ENCODE assay signal across 15 mouse cellular contexts in genomic region chr2:69683036-69683805, GRCm38 (mm10). TPM values are rescaled to one million over a fixed set of nuclear protein-coding genes. Genes with fewer than 3 reads are reported as not detected.
A peak's percentile ranks its signal among the peaks of the same experiment; 100 is the strongest.
DNase-seq lines count a peak whose midpoint lies in the region; ATAC-seq lines count a peak whose summit lies in the region.
"Had no signal": no experiment of that assay in that cellular context is flagged by ENCODE, and none has a peak within 500 bp of the region (broad histone marks: within the 10 kb centered on the region; RNA-seq: fewer than 3 reads in every experiment).

No protein-coding gene starts in this region.

- 17% methylated on average over 13 of the region's 13 CpGs for WGBS in forebrain, embryonic 15.5 days
- WGBS in midbrain, embryonic 12.5 days: 17% methylated on average over 13 of the region's 13 CpGs

- peak overlapping the region; percentile 20; the same call in 1 of the 2 replicates for H3K4me2 ChIP-seq in forebrain, embryonic 15.5 days (replicated peaks)
- peak overlapping the region; percentile 27 for H3K4me2 ChIP-seq in midbrain, embryonic 12.5 days (replicated peaks)
- H3K4me2 ChIP-seq: limb, embryonic 13.5 days; lung, embryonic 15.5 days had no signal

- 0 out of 2 replicates have a peak overlapping the region, but pooled peaks have one; percentile 19 for H3K27ac ChIP-seq in forebrain, embryonic 15.5 days (replicated peaks)
- H3K27ac ChIP-seq in midbrain, embryonic 12.5 days (replicated peaks): peak overlapping the region; percentile 50; the same call in 1 of the 2 replicates
- H3K27ac ChIP-seq: limb, embryonic 13.5 days; lung, embryonic 15.5 days had no signal

- H3K4me1 ChIP-seq in forebrain, embryonic 15.5 days: peaks cover 8% of the 10 kb centered on the region
- H3K4me1 ChIP-seq in midbrain, embryonic 12.5 days: peaks cover 14% of the 10 kb centered on the region
- H3K4me1 ChIP-seq: limb, embryonic 13.5 days; lung, embryonic 15.5 days had no signal

- H3K36me3 ChIP-seq in forebrain, embryonic 15.5 days: peaks cover 9% of the 10 kb centered on the region
- H3K36me3 ChIP-seq in midbrain, embryonic 12.5 days: peaks cover 21% of the 10 kb centered on the region

- peak; percentile 48; the same call in 1 of the 2 replicates for ATAC-seq in forebrain, embryonic 15.5 days (replicated peaks)
- ATAC-seq in midbrain, embryonic 12.5 days (ENCODE audit: low FRiP score, low read depth): peak; percentile 76; the same call in 1 of the 2 replicates
- ATAC-seq in erythroid progenitor cell, adult 5-6 weeks (replicated peaks; ENCODE audit: low FRiP score, poor library complexity, severe bottlenecking): no peak
- ATAC-seq: intestine, embryonic 16.5 days had no signal

- H3K9ac ChIP-seq in forebrain, embryonic 15.5 days (replicated peaks): no peak overlapping the region
- H3K9ac ChIP-seq in midbrain, embryonic 12.5 days (replicated peaks): no peak overlapping the region
- H3K9ac ChIP-seq: limb, embryonic 13.5 days; lung, embryonic 15.5 days had no signal

- intact Hi-C loops in left cerebral cortex, postnatal 25 days (cut with DNase I): no loop called here
- intact Hi-C loops in left cerebral cortex, postnatal 10 days (cut with DNase I): no loop called here

- H3K27me3 ChIP-seq in forebrain, embryonic 15.5 days: no peaks in the 10 kb centered on the region
- H3K27me3 ChIP-seq in midbrain, embryonic 12.5 days: peaks cover 46% of the 10 kb centered on the region
- H3K27me3 ChIP-seq: limb, embryonic 13.5 days; lung, embryonic 15.5 days had no signal

- 0 out of 2 replicates have a peak overlapping the region, but pooled peaks have one; percentile 1 for H3K4me3 ChIP-seq in forebrain, embryonic 15.5 days
- H3K4me3 ChIP-seq in midbrain, embryonic 12.5 days: no peak overlapping the region; the same call in 1 of the 2 replicates
- H3K4me3 ChIP-seq: limb, embryonic 13.5 days; lung, embryonic 15.5 days had no signal

- H3K9me3 ChIP-seq in forebrain, embryonic 15.5 days: no peaks in the 10 kb centered on the region
- H3K9me3 ChIP-seq in midbrain, embryonic 12.5 days: no peaks in the 10 kb centered on the region
- H3K9me3 ChIP-seq: limb, embryonic 13.5 days; lung, embryonic 15.5 days had no signal

- DNase-seq in left cerebral cortex, postnatal 25 days (ENCODE audit: low spot score in 2 of 2): peak; percentile 36 to 52
- DNase-seq in left cerebral cortex, postnatal 10 days (ENCODE audit: extremely low spot score in 1 of 2, low spot score in 2 of 2): no peak
- peak; percentile 33 for DNase-seq in retina, postnatal 1 day
- no peak for DNase-seq in kidney, postnatal 14 days
- DNase-seq in gastrocnemius, postnatal 4 days (ENCODE audit: low spot score in 2 of 2): no peak
- DNase-seq: adrenal gland, postnatal 25 days; B cell, adult 2 months; spleen, adult 18-20 months; thymus, postnatal 25 days had no signal

RNA-seq across cellular contexts. Expression of gene Klhl41, which starts 13.3 kb away (rescaled TPM):
- total RNA-seq in left cerebral cortex, postnatal 25 days (2021): under 1 TPM; 0.85 to 0.87 TPM
- 1 to 10 TPM; 1.7 TPM for total RNA-seq in left cerebral cortex, postnatal 10 days (2021)
- 0.20 and 0.25 TPM in 2 replicates for polyA plus RNA-seq in forebrain, embryonic 15.5 days (2015; fragmentation: Nextera tagmentation; extraction: Ambion mirVana)
- polyA plus RNA-seq in midbrain, embryonic 12.5 days (2016; fragmentation: Nextera tagmentation; extraction: Ambion mirVana): 0.27 and 0.34 TPM in 2 replicates
- total RNA-seq in erythroid progenitor cell, adult 5-6 weeks (2015; ENCODE audit: low replicate concordance): not detected in 2 replicates
- total RNA-seq in erythroid progenitor cell, adult 5-6 weeks (2017; ENCODE audit: low replicate concordance): not detected in 2 replicates
- total RNA-seq in gastrocnemius, postnatal 4 days (2021): 100 to 1,000 TPM; 564 to 620 TPM

RNA-seq across cellular contexts. Expression of gene Fastkd1, which starts 30.1 kb away (rescaled TPM):
- total RNA-seq in left cerebral cortex, postnatal 25 days (2021): 10 to 100 TPM; 15.0 to 15.1 TPM
- 10 to 100 TPM; 20.6 to 21.6 TPM for total RNA-seq in left cerebral cortex, postnatal 10 days (2021)
- 14.2 and 15.4 TPM in 2 replicates for polyA plus RNA-seq in forebrain, embryonic 15.5 days (2015; fragmentation: Nextera tagmentation; extraction: Ambion mirVana)
- 16.2 and 18.2 TPM in 2 replicates for polyA plus RNA-seq in midbrain, embryonic 12.5 days (2016; fragmentation: Nextera tagmentation; extraction: Ambion mirVana)
- 2.1 and 2.5 TPM in 2 replicates for total RNA-seq in erythroid progenitor cell, adult 5-6 weeks (2015; ENCODE audit: low replicate concordance)
- 1.3 and 1.4 TPM in 2 replicates for total RNA-seq in erythroid progenitor cell, adult 5-6 weeks (2017; ENCODE audit: low replicate concordance)
- 10 to 100 TPM; 12.6 to 15.8 TPM for total RNA-seq in gastrocnemius, postnatal 4 days (2021)

RNA-seq across cellular contexts. Expression of gene Bbs5, which starts 36.2 kb away (rescaled TPM):
- total RNA-seq in left cerebral cortex, postnatal 25 days (2021): 10 to 100 TPM; 22.6 to 28.3 TPM
- 10 to 100 TPM; 29.2 to 29.6 TPM for total RNA-seq in left cerebral cortex, postnatal 10 days (2021)
- 20.0 and 21.7 TPM in 2 replicates for polyA plus RNA-seq in forebrain, embryonic 15.5 days (2015; fragmentation: Nextera tagmentation; extraction: Ambion mirVana)
- 18.6 and 21.1 TPM in 2 replicates for polyA plus RNA-seq in midbrain, embryonic 12.5 days (2016; fragmentation: Nextera tagmentation; extraction: Ambion mirVana)
- 9.4 TPM in 1 of 2 replicates, not detected in the other for total RNA-seq in erythroid progenitor cell, adult 5-6 weeks (2015; ENCODE audit: low replicate concordance)
- 0.51 and 4.5 TPM in 2 replicates for total RNA-seq in erythroid progenitor cell, adult 5-6 weeks (2017; ENCODE audit: low replicate concordance)
- total RNA-seq in gastrocnemius, postnatal 4 days (2021): 1 to 10 TPM; 6.3 to 6.7 TPM

RNA-seq across cellular contexts. Expression of gene Ppig, which starts 39.1 kb away (rescaled TPM):
- total RNA-seq in left cerebral cortex, postnatal 25 days (2021): 10 to 100 TPM; 68.0 to 68.5 TPM
- 10 to 100 TPM; 55.4 to 59.5 TPM for total RNA-seq in left cerebral cortex, postnatal 10 days (2021)
- polyA plus RNA-seq in forebrain, embryonic 15.5 days (2015; fragmentation: Nextera tagmentation; extraction: Ambion mirVana): 129 and 138 TPM in 2 replicates
- polyA plus RNA-seq in midbrain, embryonic 12.5 days (2016; fragmentation: Nextera tagmentation; extraction: Ambion mirVana): 146 and 151 TPM in 2 replicates
- total RNA-seq in erythroid progenitor cell, adult 5-6 weeks (2015; ENCODE audit: low replicate concordance): 35.7 and 45.7 TPM in 2 replicates
- total RNA-seq in erythroid progenitor cell, adult 5-6 weeks (2017; ENCODE audit: low replicate concordance): 49.0 and 72.4 TPM in 2 replicates
- total RNA-seq in gastrocnemius, postnatal 4 days (2021): 10 to 100 TPM; 44.2 to 63.2 TPM

Comparison
In these comparisons a context has a peak if more than half of its experiments do, and no peak if none do; other contexts are left out.
1. DNase-seq: peak in left cerebral cortex, postnatal 25 days (2 of 2) and retina, postnatal 1 day (single experiment); none in left cerebral cortex, postnatal 10 days (0 of 2), kidney, postnatal 14 days (single experiment) and gastrocnemius, postnatal 4 days (0 of 2).
2. RNA of gene Klhl41, which starts 13.3 kb away (total RNA-seq): 564 to 620 TPM in gastrocnemius, postnatal 4 days; 1.7 TPM in left cerebral cortex, postnatal 10 days, 0.85 to 0.87 TPM in left cerebral cortex, postnatal 25 days and not detected in erythroid progenitor cell, adult 5-6 weeks; every median in the first group is over 100 times any median in the second.